Mouse (Mus musculus): ENCODE measurements around the gene Gadl1. TPM values are rescaled to one million over a fixed set of nuclear protein-coding genes. Genes with fewer than 3 reads are reported as not detected.

Gene Gadl1
- total and polyA plus RNA-seq, 2 experiments from 2014 or later: 0.21 to 0.44 TPM

- H3K36me3 ChIP-seq (ENCODE audit: insufficient read depth, low read length): no peaks in the 10 kb centered on the region
- no peak overlapping the region for H3K27ac ChIP-seq (ENCODE audit: low read depth, low read length)
- H3K27me3 ChIP-seq (ENCODE audit: insufficient read depth, low read length): no peaks in the 10 kb centered on the region
- TF ChIP-seq CTCF (IDR thresholded peaks at IDR 0.05): peak; percentile 42
- DNase-seq (ENCODE audit: low spot score) (no peak), ATAC-seq (ENCODE audit: low FRiP score) (no peak)
- peaks cover 2% of the 10 kb centered on the region for H3K4me1 ChIP-seq (ENCODE audit: insufficient read depth, low read length)
- 94% methylated on average over 5 of the region's 5 CpGs for WGBS
- H3K9me3 ChIP-seq (ENCODE audit: low read length): no peaks in the 10 kb centered on the region
- H3K4me3 ChIP-seq (ENCODE audit: low read depth, low read length): no peak overlapping the region
- H3K4me2 ChIP-seq (ENCODE audit: low read depth, low read length, poor library complexity, severe bottlenecking): no peak overlapping the region
- H3K9ac ChIP-seq (replicated peaks; ENCODE audit: low read length, poor library complexity, severe bottlenecking): no peak overlapping the region
Measured at GRCm38 (mm10) chr9:115937915-115938314, 28.7 kb downstream of the Gadl1 start.

- no peaks in the 10 kb centered on the region for H3K36me3 ChIP-seq (ENCODE audit: insufficient read depth, low read length)
- H3K4me3 ChIP-seq (ENCODE audit: low read depth, low read length): no peak overlapping the region
- H3K27ac ChIP-seq (ENCODE audit: low read depth, low read length): no peak overlapping the region
- ATAC-seq (ENCODE audit: low FRiP score): no peak
- no peak overlapping the region for H3K4me2 ChIP-seq (ENCODE audit: low read depth, low read length, poor library complexity, severe bottlenecking)
- 78% methylated on average over 3 of the region's 3 CpGs for WGBS
- peaks cover 6% of the 10 kb centered on the region for H3K4me1 ChIP-seq (ENCODE audit: insufficient read depth, low read length)
- H3K9me3 ChIP-seq (ENCODE audit: low read length): no peaks in the 10 kb centered on the region
- TF ChIP-seq CTCF (IDR thresholded peaks at IDR 0.05): no peak
- H3K27me3 ChIP-seq (ENCODE audit: insufficient read depth, low read length): no peaks in the 10 kb centered on the region
- no peak for DNase-seq (ENCODE audit: low spot score)
- H3K9ac ChIP-seq (replicated peaks; ENCODE audit: low read length, poor library complexity, severe bottlenecking): no peak overlapping the region
Measured at GRCm38 (mm10) chr9:115939420-115939819, 30.2 kb downstream of the Gadl1 start.

DNA sequence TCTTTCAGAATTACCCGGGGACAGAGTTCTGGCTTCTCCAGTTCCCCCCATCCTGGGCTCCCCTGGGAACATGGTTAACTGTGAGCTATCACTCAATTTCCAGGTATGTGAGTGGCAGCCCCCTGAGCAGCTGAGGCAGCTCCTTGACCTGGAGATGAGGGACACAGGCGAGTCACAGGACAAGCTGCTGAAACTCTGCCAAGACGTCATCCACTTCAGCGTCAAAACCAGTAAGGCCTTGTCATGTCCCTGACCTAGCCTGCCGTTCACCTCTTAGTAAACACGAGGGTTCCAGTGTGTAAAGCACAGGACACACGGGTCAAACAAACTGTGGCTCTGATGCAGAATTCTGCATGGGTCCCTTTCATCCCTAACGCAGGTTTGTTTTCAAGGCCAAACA is 31.9 kb downstream of the Gadl1 start:
- Histone ChIP-seq H3K27me3 (ENCODE audit: insufficient read depth, low read length) (no peaks in the 10 kb centered on the region), H3K4me3 (ENCODE audit: low read depth, low read length) (no peak overlapping the region), H3K4me1 (ENCODE audit: insufficient read depth, low read length) (peaks cover 6% of the 10 kb centered on the region), H3K27ac (ENCODE audit: low read depth, low read length) (no peak overlapping the region), H3K9ac (replicated peaks; ENCODE audit: low read length, poor library complexity, severe bottlenecking) (no peak overlapping the region), H3K9me3 (ENCODE audit: low read length) (no peaks in the 10 kb centered on the region), H3K36me3 (ENCODE audit: insufficient read depth, low read length) (no peaks in the 10 kb centered on the region), H3K4me2 (ENCODE audit: low read depth, low read length, poor library complexity, severe bottlenecking) (no peak overlapping the region)
- 69% methylated on average over 8 of the region's 8 CpGs for WGBS
- no peak for ATAC-seq (ENCODE audit: low FRiP score)
- DNase-seq (ENCODE audit: low spot score): no peak
- TF ChIP-seq CTCF (IDR thresholded peaks at IDR 0.05): no peak

- H3K4me2 ChIP-seq (ENCODE audit: low read depth, low read length, poor library complexity, severe bottlenecking): no peak overlapping the region
- no peaks in the 10 kb centered on the region for H3K27me3 ChIP-seq (ENCODE audit: insufficient read depth, low read length)
- DNase-seq (ENCODE audit: low spot score) (peak; percentile 40), ATAC-seq (ENCODE audit: low FRiP score) (no peak)
- peaks cover 6% of the 10 kb centered on the region for H3K4me1 ChIP-seq (ENCODE audit: insufficient read depth, low read length)
- no peak overlapping the region for H3K9ac ChIP-seq (replicated peaks; ENCODE audit: low read length, poor library complexity, severe bottlenecking)
- H3K36me3 ChIP-seq (ENCODE audit: insufficient read depth, low read length): no peaks in the 10 kb centered on the region
- no peak overlapping the region for H3K27ac ChIP-seq (ENCODE audit: low read depth, low read length)
- no peak overlapping the region for H3K4me3 ChIP-seq (ENCODE audit: low read depth, low read length)
- no peaks in the 10 kb centered on the region for H3K9me3 ChIP-seq (ENCODE audit: low read length)
- no peak for TF ChIP-seq CTCF (IDR thresholded peaks at IDR 0.05)
- WGBS: 19% methylated on average over 4 of the region's 4 CpGs
Measured at GRCm38 (mm10) chr9:115942486-115942885, 33.2 kb downstream of the Gadl1 start.

- no peaks in the 10 kb centered on the region for H3K9me3 ChIP-seq (ENCODE audit: low read length)
- no peak for ATAC-seq (ENCODE audit: low FRiP score)
- peak; percentile 33 for DNase-seq (ENCODE audit: low spot score)
- no peaks in the 10 kb centered on the region for H3K36me3 ChIP-seq (ENCODE audit: insufficient read depth, low read length)
- H3K4me1 ChIP-seq (ENCODE audit: insufficient read depth, low read length): peaks cover 6% of the 10 kb centered on the region
- no peak overlapping the region for H3K4me2 ChIP-seq (ENCODE audit: low read depth, low read length, poor library complexity, severe bottlenecking)
- no peaks in the 10 kb centered on the region for H3K27me3 ChIP-seq (ENCODE audit: insufficient read depth, low read length)
- no peak overlapping the region for H3K9ac ChIP-seq (replicated peaks; ENCODE audit: low read length, poor library complexity, severe bottlenecking)
- TF ChIP-seq CTCF (IDR thresholded peaks at IDR 0.05): no peak
- H3K4me3 ChIP-seq (ENCODE audit: low read depth, low read length): no peak overlapping the region
- WGBS: 26% methylated on average over 7 of the region's 7 CpGs
- no peak overlapping the region for H3K27ac ChIP-seq (ENCODE audit: low read depth, low read length)
Measured at GRCm38 (mm10) chr9:115942989-115943388, 33.7 kb downstream of the Gadl1 start.

- 80% methylated on average over 10 of the region's 10 CpGs for WGBS
- ATAC-seq (ENCODE audit: low FRiP score): no peak
Measured at GRCm38 (mm10) chr9:115943577-115944320, 34.5 kb downstream of the Gadl1 start.

More at GRCm38 (mm10) chr9:115943577-115944320, 34.5 kb downstream of the Gadl1 start:
- no peak overlapping the region for H3K27ac ChIP-seq (ENCODE audit: low read depth, low read length)
- DNase-seq (ENCODE audit: low spot score): peak; percentile 6
- H3K4me3 ChIP-seq (ENCODE audit: low read depth, low read length): no peak overlapping the region
- H3K36me3 ChIP-seq (ENCODE audit: insufficient read depth, low read length): no peaks in the 10 kb centered on the region
- H3K4me1 ChIP-seq (ENCODE audit: insufficient read depth, low read length): peaks cover 6% of the 10 kb centered on the region
- H3K9me3 ChIP-seq (ENCODE audit: low read length): no peaks in the 10 kb centered on the region
- H3K4me2 ChIP-seq (ENCODE audit: low read depth, low read length, poor library complexity, severe bottlenecking): no peak overlapping the region
- no peak overlapping the region for H3K9ac ChIP-seq (replicated peaks; ENCODE audit: low read length, poor library complexity, severe bottlenecking)
- no peaks in the 10 kb centered on the region for H3K27me3 ChIP-seq (ENCODE audit: insufficient read depth, low read length)
- TF ChIP-seq CTCF (IDR thresholded peaks at IDR 0.05): no peak

Measured in midbrain, postnatal 0 days (tissue).